Mouse (Mus musculus) brain, embryonic 18.5 days (tissue): Measurements from ENCODE around the gene Scaf1.

Experiments
- DNase-seq: peaks from one replicate; pipeline ENCODE4 v3.0.0-alpha.2; 2012; ENCODE audit warnings: low read depth, low spot score

The Scaf1 gene

DNA sequence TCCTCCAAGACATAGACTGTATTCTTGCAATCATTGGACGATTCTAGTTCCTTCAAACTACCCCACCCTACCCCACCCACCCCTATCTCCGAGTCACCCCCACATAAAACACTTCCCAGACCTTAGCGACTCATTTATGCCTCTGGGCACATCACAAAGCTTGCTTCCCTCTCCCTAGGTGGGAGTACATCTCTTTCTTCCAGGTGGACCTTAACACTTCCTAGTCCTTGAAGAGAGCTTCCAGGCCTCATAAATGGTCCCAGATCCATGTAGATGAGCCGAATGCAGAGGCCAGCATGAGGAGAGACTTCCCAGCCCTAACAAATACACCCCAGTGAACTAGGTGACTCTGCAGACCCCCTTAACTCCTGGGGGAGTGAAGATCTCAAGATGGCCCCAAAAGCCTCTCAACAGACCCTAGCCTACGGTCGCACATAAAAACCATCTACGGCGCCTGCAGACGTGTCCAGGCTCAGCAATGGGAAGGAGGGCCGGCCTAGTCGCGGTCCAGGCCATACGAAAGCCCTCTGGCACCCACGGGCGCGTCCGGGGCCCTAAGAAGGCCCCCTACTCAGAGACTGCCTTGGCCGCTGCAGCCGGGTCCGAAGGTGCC is 713 bp downstream of the Scaf1 start:
- no peak for DNase-seq

DNA sequence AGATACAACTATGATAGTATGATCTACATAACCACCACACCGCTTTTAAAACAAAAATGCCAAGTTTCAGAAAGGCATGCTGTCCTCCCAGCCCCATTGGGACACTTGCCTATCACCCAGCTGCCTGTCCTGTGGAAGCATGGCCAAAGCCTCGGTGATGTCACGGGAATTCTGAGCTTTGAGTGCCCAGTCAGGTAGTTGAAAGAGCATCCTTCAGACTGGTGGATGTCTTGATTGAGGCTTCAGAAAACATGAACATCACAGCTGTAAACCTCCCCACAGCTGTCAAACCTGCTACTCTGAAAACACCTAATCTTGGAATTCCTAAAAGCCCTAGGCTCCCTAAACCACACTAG is 2.1 kb downstream of the Scaf1 start:
- no peak for DNase-seq

DNA sequence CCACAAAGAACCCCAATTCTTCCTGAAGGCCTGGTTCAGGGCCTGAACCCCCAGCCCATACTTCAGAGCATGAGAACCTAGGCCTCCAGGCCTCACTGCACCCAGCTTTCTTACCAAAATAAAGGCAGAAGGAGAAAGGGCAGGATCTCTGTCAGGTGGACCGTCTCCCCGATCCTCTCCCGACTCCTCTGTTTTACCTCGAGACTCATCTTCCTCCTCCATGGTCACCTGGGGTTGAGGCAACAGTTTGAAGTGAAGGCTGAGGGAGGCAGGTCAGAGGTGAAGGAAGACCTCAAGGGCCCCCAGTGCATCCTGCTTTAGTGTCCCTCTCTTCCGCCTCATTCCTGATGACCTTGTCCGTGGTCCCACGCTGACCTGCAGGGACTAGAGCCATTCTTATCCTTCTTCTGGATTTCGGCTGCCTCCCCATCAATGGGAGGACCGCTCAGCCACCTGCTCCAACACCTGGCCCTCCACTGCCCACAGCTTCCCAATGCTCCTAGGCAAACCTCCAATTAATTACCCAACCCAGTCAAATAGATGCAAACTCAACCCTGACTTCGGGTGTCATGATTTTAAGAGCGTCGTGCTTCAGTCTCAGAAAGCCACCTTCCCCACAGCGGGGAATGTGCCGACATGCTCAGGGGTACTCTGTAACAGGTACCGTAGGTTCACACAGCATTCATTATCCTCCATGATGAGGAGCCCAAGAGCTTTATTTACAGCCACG is 2.6 kb downstream of the Scaf1 start:
- no peak for DNase-seq

GRCm38 (mm10) chr7:45012824-45013223 is 3.3 kb downstream of the Scaf1 start:
- DNase-seq, result no peak

DNA sequence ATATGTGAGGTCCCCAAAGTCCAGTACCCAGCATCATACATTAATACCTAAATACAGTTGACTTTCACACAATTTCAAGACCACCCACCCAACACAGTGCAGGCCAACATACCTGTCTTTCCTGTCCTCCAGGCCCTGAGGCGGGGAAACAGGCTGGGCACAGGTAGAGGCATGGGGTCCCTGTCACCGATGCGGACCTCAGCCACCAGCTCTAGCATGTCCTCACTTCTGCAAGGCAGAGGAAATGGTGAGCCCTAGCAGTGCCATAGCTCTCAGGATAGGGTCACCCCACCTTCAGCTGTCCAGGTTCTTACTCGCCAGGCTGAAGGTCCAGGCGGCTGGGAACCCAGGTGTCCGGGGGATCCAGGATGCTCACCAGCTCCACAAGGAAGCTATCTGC is 4.2 kb downstream of the Scaf1 start:
- DNase-seq, result no peak

DNA sequence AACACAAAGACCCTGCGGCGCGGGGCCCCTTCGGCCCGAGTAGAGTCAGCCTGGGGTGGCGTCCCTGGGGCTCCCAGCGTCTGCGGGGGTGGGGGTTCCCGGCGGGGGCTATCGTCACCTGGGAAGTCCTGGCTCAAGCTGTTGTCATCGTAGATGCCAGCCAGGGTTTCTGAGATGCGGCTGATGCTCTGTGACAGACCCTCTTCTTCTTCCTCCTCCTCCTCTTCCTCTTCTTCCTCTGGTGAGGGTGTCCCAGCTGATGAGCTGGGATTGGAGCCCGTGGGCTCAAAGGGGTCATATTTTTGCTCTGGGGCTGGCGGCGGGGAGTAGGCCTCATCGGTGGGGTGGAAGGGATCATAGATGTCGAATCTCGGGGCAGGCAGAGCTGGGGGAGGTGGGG is 7.8 kb downstream of the Scaf1 start:
- no peak for DNase-seq

DNA sequence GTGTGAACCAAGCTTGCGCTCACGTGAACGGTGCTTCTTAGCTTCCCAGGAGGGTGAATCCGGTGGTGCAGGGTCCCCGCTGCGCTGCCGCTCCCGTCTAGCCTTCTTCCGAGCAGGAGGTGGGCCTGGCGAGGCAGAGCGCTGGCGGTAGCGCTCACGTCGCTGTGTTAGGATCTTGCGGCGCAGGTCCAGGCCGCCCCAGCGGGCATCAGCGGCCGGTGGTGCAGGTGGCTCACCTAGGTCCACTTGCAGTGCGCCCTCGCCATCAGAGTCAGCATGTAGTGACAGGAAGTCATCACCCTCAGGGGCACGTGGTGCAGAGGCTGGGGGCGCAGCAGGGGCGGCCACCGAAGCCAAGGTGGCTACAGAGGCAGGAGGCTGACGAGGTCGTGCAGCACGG is 8.3 kb downstream of the Scaf1 start:
- DNase-seq, result no peak

DNA sequence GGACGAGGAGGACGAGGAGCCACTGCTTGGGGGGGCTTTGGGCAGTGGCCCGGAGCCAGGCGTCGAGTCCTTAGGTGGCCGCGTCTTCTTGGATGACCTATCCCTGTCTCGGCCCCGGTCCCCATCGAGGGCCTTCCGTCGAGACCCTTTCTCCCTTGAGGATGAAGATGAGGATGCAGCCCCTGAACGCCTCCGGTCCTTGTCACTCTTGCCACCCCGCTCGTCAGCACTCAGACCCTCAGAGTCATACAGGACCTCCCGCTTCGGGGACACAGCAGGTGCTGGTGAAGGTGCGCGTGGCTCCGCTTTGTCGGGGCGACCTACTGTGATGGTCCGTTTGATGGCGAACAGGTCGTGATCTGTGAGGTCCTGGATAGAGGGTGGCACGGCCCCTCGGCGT is 9.0 kb downstream of the Scaf1 start:
- DNase-seq, result no peak

GRCm38 (mm10) chr7:45006503-45006902 is 9.7 kb downstream of the Scaf1 start:
- no peak for DNase-seq

DNA sequence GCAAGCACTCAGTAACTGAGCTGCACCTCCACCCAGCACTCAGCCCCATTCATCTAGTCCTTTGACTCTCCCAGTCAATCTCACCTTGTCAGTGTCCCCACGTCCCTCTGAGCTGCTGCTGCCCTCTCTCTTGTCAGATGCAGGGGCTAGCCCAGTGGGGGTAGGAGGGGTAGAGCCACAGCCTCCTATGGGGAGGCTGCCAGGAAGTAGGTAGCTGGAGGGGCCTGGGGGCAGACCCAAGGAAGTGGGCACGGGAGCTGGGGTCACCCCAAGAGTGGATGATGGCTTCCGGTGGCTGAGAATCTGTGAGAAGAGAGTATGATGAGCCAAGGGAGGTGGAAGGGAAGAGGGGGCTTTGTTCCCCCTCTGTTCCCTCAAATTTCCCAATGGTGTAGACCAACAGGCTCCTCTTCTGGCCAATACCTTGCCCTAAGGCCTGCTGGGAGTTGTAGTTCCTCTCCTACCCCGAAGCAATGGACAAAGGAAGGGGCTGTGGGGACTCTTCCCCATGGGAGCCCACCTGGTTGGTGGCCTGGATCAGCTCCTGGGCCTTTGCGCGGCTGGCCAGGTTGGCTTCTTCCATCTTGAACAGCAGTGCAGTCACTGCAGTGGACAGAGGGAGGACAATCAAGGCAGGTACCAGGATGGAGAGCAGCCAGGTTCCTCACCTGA is 10.7 kb downstream of the Scaf1 start:
- DNase-seq, result no peak

GRCm38 (mm10) chr7:45004546-45004945 is 11.6 kb downstream of the Scaf1 start:
- no peak for DNase-seq

DNA sequence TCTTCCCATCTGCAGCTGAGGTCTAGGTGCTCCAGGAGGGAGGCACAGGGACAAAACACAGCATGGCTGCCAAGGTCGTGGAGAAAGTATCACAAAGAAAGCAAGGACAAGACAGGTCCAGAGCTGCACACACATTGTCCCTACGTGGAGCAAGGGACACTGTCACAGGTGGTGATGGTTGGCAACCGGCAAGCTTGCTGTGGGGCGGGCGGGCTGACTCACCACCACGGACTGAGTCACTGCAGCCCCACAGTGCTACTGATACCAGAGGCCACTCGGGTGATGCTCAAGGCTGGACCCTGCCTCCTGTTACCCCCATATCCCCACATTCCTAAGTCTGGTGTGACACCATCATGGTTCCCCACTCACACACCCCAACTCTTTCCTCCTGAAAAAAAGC is 13.7 kb downstream of the Scaf1 start:
- DNase-seq, result no peak

- no peak for DNase-seq
Measured at GRCm38 (mm10) chr7:45000539-45001114, 15.5 kb downstream of the Scaf1 start.

DNA sequence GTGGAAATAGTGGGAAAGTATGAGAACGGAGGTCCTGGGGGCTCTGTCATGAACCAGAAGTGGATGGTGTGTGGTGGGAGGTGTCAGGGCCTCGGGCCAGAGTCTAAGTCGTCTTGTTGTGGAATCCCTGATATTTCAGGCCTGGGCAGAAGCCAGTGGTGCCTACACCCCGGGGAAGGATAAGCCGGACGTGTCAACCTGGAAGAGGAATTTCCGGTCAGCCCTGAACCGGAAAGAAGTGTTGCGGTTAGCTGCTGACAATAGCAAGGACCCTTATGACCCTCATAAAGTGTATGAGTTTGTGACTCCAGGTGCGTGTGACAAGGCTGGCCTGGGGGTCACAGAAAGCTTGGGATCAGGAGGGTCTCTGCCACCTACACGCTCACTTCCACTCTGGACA is 16.4 kb downstream of the Scaf1 start:
- DNase-seq, result no peak

- DNase-seq, result no peak
Measured at GRCm38 (mm10) chr7:44998501-44998955, 17.6 kb downstream of the Scaf1 start, which contains the start of gene Bcl2l12. Gene Bcl2l12, minus strand, starts transcription at chr7:44998712.

DNA sequence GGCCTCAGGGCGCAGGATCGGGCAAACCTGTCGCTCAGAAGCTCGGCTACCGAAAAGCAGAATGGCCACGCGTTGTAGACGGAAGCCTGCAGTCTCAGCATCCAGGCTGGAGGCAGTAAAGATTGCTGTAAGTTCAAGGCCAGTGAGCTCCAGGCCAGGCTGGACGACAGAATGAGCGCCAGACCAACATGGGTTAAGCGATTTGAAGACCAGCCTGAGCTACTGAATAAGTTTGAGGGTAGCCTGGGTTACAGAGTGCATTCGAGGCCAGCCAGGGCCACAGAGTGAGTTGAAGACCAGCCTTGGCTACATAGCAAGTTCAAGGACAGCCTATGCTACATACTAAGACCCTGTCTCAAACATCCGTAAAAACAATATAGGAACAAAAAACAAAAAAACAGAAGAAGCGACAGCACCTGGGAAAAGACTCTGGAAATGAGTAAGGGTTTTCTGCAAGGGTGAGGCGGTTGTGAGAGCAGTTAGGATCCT is 18.2 kb downstream of the Scaf1 start:
- no peak for DNase-seq

DNA sequence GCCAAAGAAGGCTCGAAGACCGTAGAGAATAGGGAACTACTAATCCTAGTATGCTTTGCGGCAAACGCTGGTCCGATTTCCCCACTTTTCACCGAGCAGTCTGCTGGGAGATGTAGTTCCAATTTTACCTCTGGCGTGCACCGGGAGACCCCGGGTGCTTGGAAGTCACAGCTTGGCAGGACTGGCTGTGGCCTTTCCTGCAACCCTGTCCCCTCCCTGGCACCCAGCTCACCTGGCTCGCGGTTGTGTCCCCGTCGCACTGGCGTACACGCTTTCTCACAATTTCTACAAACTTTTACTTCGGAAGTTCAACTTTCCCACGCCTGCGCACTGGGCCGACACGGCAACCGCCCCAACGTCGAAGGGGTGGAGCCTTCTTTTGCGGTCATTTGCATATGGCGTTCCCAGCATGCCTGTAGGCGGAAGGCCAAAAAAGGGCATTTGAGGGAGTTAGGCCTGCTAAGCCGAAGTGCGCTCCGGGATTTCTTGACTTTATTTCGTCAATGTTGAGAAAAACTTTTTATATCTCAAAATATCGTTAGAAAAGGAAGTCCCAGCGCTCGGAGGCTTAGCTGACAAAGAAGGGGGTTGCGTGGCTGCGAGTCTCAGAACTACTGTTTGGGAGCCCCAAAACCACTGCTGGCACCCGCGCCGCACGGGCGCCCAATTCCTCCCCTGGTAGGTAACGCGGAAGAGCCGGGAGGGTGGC is 18.8 kb downstream of the Scaf1 start, which contains the start of gene Irf3:
Irf3 (plus strand) TSS at position 418 of the 709 bp plus-strand sequence.
- peak; percentile 94 for DNase-seq

- no peak for DNase-seq
Measured at GRCm38 (mm10) chr7:44996672-44997071, 19.5 kb downstream of the Scaf1 start.

DNA sequence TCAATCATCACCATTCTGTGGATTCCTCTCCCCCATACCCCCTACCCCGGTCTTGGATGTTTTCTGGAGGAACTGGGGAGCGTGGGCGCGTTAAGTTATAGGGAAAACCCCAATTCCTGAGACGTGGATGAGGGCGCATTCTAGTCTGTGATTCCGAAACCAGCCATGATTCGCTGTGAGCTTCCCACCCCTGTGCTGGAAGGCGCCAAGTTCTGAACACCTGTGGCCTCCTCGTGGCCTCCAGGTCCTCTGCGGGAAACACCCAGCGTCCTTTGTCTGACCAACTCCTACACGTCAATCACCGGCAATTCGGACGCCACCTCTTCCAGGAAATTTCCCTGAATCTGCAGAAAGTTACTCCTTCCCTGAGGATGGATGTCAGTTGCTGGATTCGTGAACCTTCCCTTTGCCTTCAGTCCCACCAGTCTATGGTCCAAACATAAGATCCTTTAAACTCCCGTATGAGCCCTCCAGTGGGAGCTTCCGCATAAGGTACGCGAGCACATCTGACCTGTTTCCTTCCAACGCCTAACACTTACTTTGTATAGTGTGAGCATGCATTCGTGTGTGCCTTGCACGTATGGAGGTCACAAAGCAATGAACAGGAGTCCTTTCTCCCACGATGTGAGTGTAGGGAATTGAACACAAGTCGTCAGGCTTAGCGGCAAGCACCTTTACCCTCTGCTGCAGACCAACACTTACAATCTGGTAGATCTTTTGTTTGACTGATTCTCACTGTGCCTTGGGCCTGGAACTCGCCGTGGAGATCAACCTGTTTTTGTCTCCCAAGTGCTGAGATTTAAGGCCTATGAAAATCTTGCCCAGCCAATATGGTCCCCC is 29.1 kb downstream of the Scaf1 start:
- DNase-seq, result no peak

DNA sequence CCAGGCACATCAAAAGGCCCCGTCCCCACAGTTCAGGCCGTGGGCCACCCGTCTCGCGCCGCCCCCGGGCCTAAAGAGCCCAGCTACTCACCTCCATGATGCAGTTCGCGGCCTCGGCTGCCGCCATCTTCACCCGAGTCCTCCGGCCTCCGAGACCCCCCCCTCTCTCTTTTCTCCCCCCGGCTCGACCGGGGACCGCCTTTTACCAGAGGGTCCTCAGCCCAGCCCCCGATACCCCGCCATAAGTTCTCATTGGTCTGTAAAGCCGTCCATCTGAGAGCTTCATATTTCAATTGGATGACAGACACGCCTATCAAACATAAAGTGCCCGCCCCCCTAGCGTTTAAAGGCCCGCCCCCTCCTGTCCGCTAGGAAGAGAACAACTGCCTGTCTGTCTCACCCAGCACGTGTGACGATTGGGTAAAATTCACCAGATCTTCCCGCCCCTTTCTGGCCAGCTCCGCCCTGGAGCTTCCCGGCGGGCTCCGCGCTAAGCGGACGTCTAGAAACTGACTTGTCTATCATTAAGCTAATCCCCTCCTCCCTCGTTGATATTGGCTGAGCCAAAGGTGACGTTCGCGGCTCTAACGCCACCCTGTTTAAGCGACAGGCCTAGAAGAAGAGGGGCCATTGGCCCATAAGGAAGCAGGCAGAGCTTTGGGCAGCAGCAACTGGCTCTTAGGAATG is 29.8 kb downstream of the Scaf1 start, which contains the start of gene Prmt1:
Prmt1 (minus strand) TSS at position 377 of the 687 bp plus-strand sequence.
- DNase-seq, result peak; percentile 100
